Mouse (Mus musculus) gastrocnemius, postnatal 14 days (tissue): ENCODE data around the gene Naa40. TPM values are rescaled to one million over a fixed set of nuclear protein-coding genes. Genes with fewer than 3 reads are reported as not detected.
A peak's percentile ranks its signal among the peaks of the same experiment; 100 is the strongest.

Experiments used
- DNase-seq: peaks from one replicate; pipeline ENCODE4 v3.0.0; 2021; ENCODE audit warnings: mixed read lengths
- intact Hi-C: fragments of 180-260 bp; cut with DNase I; formaldehyde crosslinking; loops from one replicate; pipeline ENCODE4 v1.15.1; 2025; ENCODE audit warnings: low total_unique reads
- total RNA-seq, 2 experiments: library from RNA; stranded (reverse); gene quantifications; 2 replicates each; pipeline ENCODE4 v1.2.3; 2021

Gene Naa40
- total RNA-seq, 2 experiments from 2014 or later: 9.1 to 11.7 TPM

DNA sequence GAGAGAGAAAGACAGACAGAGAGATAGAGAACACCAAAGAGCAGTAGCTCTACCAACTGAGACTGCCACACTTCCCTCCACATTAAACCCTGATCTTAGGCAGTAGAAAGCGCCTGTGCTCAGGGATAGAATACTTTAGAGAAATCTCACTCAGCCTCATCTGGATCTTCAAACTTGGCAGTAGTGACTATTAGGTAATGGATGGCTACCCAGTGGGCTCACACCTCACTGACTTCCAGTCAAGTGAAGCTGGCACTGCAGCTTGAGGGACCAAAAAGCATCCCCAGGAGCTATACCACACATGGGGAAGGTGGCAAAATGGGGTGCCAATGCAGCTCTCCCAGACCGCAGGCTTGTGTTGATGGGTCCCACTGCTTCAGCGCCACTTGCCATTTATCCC is 16.7 kb downstream of the Naa40 start:
- intact Hi-C loops: no loop called here
- no peak for DNase-seq

DNA sequence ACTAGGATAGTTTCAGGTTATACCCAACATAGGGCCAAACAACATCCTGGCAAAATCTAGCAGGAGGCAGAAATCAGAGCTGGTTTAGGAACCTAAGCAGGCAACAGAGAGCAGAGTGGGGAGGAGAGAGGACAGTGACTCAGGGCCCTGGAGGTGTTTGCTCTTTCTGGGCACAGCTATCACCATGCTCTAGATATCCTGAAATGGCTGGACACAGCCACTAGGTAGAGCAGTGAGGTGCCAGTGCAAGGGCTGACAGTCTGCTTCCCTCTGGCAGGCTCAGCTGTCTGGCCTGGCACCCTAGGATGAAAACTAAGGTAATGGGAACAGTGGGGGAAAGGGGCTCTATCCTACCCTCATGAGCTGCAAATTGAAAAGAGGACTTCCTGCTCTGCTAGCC is 17.5 kb downstream of the Naa40 start:
- no peak for DNase-seq
- intact Hi-C loops: no loop called here

DNA sequence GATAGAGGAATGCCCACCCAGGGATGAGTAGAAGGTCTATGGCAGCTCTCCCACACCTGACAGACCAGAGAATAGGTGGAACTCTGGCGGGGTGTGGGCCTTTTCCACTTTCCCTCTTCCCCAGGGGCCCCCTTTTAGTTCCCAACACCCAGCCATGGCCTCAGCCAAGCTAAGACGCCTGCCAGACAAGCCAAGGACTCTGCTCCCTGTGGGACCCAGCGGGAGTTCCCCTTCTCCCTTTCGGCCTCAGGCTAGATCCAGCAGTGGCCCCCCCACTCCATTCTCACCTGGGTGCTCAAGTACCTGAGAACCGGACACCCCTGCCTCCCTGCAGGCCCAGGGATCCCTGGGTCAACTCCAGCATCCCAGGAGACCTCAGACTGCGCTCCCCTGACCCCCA is 18.8 kb downstream of the Naa40 start:
- intact Hi-C loops: no loop called here
- no peak for DNase-seq

DNA sequence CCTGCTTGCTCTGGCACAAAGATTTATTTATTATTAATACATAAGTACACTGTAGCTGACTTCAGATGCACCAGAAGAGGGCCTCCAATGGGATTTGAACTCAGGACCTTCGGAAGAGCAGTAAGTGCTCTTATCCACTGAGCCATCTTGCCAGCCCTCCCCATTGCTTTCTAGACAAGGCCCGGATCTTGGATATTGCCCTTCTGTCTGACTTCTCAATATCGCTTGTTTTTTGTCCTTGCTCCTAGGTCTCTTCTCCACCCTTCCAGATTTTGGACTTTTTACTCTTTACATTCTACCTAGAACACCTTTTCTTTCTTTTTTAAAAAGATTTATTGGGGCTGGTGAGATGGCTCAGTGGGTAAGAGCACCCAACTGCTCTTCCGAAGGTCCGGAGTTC is 22.2 kb downstream of the Naa40 start:
- no peak for DNase-seq
- intact Hi-C loops: no loop called here

DNA sequence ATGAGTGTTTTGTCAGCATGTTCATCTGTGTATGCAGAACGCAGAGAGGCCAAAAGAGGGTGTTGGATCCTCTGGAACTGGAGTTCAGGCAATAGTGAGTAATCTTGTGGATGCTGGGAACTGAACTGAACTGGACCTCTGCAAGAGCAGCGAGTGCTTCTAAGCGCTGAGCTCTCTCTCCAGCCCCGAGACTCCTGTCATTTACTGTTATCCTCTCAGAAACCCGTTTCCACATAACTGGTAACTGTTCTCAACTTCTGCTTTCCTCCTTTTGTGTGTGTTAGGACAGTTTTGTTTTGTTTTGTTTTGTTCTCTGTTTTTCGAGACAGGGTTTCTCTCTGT is 23.1 kb downstream of the Naa40 start:
- DNase-seq: no peak
- intact Hi-C loops: no loop called here

DNA sequence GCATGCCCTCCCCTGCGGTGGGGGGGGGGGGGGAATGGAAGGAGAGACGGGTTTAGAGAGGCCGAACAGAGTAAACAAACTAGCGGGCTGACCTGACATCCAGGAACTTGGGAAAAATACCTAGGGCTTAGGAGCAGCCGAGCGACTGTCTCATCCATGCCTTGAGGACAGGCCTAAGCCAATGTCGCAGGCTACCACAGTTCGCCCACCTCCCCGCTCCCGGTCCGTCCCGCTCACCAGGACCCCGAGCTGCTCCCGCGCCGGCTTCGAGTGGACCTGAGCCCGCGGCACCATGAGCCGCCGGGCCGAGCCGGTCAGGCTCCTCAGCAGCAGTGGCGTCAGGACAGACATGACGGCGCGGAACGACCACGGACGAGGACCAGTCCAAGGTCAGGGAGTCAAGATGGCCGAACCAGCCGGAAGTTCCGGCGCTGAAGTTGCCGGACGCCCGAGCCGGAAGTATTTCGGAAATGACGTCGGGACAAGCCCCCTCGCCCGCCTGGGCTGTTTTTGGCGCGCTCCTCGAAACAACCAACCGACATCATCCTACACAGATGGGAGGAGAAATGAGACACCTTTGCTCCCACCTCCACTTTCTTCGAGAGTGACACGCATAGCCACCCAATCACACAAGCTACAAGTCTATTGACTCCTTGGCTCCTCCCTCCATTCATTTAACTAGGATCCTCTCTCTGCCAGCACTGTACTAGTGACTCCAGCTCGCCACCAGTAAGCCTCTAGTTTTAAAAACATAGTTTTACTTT is 23.6 kb downstream of the Naa40 start, which contains the start of gene Cox8a:
Cox8a (minus strand) TSS at position 455 of the 764 bp plus-strand sequence.
- intact Hi-C loops: no loop called here
- DNase-seq: peak; percentile 96

DNA sequence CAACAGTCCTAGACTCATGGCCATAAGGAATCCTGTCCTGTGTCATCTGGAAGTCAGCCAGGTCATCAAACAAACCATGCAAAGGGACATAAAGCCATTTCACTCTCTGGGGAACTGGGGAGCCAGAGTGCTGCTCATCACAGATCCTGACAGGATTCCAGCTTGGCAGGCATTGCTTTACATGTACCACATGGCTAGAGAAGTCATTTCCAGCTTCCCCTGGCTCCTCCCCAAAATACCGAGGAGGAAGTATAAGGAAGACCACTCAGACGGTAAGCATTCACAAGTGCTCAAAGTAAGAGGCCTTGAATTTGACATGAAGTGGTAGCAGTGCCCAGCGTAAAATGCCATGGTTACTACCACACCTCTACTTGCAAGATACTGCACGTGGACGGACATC is 26.5 kb downstream of the Naa40 start:
- DNase-seq: no peak
- intact Hi-C loops: no loop called here

DNA sequence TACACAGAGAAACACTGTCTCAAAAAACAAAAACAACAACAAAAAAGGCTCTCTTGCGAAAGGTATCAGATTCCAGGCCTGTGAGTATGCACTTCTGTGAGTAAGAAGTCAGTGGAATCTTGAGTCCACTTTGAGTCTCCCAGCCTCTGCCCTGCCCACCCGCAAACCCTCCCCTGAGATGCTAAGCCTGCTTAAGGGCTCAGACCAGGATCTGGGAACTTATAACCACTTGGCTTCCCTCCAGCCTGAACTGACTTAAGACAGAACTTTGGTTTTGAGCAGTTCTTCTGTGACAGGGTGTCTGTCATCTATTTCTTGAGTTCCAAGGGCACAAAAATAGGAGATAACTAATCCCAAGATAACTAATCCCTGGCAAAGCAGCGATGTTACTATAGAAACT is 28.0 kb downstream of the Naa40 start:
- intact Hi-C loops: no loop called here
- no peak for DNase-seq

DNA sequence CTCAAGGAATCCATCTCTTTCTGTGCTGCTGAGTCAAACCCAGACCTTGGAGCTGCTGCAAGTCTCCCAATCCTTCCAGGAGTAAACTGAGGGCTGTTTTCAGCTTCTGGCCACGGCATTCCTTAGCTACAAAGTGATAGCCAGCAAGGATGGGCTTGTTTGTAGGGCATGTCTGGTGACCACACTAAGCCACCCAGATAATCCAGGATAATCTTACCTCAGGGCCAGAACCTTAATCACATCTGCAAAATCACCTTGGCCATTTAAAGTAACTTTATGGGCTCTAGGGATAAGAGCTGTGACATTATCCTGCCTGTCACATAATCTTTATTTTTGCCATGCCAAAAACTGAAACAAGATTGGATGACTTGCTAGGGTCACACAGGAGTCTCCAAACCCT is 28.8 kb downstream of the Naa40 start:
- no peak for DNase-seq
- intact Hi-C loops: no loop called here

DNA sequence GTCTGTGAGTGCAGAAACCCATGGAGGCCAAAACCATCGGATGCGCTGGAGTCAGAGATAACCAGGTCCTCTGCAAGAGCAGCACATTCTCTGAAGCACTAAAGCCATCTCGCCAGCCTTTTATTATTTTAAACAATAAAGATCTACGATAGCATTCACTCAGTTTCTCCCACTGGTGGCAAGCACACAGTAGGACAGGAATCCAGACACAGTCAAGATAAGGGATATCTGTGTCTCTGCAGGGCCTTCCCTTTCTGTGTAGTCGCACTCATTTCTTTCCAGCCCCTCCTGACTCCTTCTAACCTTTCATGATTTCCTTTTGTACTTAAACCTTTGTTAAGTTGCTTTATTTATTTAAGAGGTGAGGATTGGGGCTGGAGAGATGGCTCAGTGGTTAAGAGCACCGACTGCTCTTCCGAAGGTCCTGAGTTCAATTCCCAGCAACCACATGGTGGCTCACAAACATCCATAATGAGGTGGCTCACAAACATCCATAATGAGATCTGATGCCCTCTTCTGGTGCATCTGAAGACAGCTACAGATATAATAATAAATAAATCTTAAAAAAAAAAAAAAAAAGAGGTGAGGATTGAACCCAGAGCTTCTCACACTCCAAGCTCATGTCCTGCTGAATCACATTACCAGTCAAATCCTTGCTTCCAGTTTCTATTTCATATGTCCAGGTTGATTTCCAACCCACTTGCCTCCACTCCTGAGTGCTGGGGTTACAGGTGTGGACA is 30.9 kb downstream of the Naa40 start:
- DNase-seq: no peak
- intact Hi-C loops: no loop called here

DNA sequence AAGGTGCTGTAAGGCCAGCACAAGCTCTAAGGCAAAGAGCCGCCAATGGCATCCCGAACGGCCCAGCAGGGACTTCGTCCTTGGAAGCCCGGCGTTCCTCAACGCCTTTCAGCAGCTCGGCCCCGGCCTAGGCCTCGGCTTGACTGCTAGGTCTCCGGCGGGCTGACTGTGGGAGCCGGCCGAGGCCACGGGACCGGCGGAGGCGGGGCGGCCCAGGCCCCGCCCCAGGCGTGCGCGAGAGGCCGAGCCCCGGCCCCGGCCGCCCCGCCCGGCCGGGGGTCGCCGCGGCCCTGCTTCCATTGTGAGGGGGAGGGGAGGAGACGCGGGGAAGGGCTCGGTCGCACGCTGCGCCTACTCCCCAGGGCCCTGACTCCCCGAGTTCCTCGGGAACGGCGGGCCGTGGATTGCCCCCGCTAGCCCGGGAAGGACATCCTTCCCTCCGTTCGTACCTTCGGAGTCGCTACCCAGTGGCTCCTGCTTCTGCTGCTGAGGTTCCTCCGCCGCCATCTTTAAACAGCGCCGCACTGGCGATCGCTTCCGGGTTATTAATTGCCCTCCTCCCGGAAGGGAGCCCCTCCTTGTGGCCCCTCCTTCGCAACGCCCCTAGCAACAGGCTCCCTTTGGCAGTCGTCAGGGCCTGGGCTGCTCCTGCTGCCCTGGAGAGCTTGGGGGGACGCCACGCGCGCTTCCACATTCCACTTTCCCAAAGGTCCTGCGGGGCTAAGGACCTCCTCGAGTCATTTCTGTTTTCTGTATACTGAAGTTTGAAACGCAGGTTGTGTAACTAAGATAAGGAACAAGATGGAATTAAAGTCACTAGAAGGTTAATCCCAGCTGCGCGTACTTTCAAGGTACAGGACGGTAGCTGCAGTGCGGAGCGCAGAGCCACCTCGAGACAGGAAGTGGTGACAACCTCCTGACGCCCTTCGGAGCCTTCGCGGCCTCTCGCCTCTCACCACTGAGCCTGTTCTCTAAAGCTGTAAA is 34.9 kb downstream of the Naa40 start, which contains the start of gene Otub1:
Otub1 (minus strand) TSS at position 564 of the 984 bp plus-strand sequence.
- DNase-seq: peak; percentile 94

DNA sequence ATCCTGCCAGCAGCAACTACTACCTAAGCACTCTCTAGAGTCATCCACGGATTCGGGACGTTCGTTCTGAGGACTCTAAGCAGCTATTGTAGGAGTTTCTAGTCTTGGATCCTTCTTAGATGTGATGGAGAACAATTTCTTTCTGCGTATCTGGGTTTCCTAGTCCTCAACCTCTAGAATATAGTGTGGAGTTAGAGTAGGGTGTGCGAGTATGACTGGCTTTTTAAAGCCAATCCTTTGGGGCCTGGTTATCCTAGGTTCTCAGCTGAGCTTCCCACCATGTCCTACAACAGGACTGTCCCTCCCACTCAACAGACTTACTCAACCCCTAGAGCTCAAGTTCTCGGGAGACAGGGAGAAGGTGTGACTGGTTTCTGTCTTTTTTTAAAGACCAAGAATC is 35.7 kb downstream of the Naa40 start:
- no peak for DNase-seq
- intact Hi-C loops: no loop called here

More for the DNA sequence above, 34.9 kb downstream of the Naa40 start, which contains the start of gene Otub1:
- intact Hi-C loops: no loop called here

DNA sequence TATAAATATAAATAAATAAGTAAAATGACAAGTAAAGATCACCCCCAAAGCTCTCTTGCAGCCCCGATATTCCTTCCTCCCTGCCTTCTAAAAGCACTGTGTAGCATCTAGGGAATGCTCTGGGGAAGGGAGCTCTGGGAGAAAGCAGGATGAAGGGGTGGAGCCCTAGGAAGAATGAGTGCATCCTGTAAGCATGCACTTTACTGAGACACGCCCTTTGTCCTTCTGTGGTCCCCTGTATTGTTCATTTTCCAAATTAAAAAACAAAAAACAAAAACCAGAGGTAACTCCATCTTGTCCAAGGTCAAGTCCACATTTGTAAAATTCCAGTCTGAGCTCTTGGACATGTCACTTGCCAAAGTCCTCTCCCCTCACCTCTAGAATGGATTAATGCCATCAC is 36.1 kb downstream of the Naa40 start:
- intact Hi-C loops: no loop called here
- no peak for DNase-seq

DNA sequence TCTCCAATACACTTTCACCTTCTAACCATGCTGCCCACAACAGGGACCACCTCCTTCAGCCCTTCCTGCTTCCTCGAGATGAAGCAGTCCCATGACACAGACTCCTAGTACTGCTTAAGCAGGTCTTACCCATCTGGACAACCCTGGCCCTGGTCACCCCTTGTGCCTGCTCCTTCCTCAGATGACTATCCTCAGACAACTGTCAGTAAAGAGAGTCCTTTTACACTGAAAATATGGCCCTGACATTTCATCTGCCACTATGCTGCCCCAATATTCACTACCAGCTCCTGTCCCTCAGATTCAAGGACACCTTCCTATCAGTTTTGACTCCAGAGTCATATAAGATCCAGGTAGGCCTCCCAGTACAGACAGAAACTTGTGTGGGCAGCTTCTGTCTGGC is 40.6 kb downstream of the Naa40 start:
- intact Hi-C loops: no loop called here
- no peak for DNase-seq

DNA sequence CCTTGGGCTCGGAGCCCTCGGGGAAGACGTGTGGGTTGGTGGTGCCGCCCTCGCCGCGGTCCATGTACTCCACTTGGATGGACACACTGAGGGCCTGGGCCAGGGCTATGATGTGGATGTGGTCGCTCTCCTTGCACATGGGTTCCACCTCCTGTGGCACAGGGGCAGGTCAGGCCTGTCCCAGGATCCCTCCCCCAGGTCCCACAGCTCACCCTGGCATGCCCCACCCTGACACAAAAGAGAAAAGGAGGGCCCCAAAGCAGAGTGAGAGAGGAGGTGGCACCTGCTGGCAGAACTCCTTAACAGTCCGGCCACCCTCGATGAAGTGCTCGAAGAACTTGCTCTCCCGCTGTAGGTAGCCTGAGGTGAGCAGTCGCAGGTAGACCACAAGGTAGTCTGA is 41.9 kb downstream of the Naa40 start:
- no peak for DNase-seq
- intact Hi-C loops: no loop called here

DNA sequence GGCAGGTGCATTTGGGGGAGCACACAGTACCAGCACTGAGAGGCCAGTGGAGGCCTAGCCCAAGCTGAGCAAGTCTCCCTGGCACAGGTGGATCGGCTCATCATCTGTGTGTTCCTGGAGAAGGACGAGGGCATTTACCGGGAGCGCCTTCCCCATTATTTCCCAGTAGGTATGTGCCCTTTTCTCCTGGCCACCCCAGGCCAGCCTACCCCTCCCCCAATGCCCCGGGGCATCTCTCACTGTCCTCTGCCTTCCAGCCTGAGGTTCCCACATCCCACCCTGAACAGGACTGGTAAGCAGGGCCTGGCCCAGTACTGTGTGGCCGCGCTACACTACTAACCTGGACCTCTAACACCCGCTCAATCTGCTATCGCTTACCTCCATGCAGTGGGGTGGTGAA is 43.5 kb downstream of the Naa40 start:
- DNase-seq: peak; percentile 10
- intact Hi-C loops: loop anchor here (2.0 kb wide), 1 partner anchor 131 kb away; no protein-coding TSS in a partner anchor

DNA sequence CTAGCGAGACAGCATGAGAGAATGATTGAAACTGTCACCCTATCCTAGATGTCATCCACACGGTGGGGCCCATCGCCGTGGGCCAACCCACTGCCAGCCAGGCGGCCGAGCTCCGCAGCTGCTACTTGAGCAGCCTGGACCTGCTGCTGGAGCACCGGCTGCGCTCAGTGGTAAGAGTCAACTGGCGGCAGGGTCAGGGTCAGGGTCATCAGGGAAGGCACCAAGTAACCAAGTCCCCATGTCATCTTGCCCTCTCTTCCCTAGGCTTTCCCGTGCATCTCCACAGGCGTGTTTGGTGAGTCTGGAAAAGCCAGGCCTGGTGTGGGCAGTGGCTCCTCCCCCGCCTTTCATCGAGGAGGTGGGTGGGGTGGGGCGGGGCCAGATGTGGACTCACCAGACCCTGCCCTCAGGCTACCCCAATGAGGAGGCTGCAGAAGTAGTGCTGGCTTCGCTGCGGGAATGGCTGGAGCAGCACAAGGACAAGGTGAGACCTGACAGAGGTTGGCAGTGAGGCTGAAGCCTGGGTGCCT is 44.2 kb downstream of the Naa40 start:
- DNase-seq: no peak
- intact Hi-C loops: loop anchor here (2.0 kb wide), 1 partner anchor 130 kb away; no protein-coding TSS in a partner anchor

DNA sequence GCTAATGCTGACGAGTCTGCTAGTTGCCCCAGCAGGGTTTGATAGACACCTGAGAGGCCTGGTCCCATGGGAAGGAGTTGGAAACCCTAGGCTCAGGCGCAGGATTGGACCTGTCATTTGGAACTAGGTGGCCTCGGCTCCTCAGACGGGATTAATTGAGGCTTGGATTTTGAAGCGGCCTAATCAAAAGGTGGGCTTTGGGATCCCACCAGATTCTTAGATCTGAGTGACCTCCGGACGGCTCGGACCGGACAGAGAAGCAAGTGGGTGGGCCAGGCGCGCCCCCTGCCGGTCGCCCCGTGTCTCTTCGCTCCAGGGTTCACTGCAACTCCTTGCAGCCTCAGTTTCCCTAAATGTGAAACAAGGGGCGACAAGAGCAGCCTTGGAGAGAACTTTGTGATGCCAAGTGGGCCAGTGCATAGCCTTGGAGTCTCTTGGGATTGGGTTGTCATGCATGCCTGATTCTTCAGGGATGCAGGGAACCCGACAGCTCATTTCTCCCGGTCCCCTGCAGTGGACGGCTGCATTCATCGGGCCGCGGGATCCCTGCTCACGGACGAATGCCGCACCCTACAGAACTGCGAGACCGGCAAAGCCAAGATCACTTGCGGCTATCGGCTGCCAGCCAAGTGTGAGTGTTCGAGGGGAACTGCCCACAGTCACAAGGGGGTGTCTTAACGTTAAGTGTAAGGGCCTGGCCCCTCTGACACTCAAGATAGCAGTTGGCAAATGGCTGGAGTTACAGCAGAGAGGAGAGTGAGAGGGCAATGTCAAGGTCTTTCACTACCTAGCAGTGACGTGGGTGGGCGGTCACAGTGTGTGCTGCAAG is 44.9 kb downstream of the Naa40 start:
- peak; percentile 69 for DNase-seq
- intact Hi-C loops: loop anchor here (2.0 kb wide), 1 partner anchor 129 kb away; no protein-coding TSS in a partner anchor

DNA sequence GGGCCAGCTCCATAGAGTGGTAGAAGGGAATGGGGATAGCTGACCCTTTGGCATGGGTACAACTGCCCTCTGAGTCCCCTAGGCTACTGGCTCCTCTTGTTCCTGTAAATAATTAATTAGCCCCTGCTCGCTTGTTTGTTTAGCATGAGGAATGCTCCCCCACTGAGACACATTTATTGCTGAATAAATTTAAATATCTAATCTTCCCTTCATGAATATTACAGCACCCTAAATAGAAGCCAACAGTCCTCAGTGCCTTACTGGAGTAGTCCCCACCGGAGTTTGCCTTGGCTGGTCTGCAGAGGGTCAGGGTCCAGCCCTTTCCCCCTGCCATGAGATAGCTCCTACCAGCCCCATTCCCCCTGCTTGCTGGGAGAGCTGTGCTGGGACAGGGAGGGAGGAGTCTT is 48.4 kb downstream of the Naa40 start:
- intact Hi-C loops: no loop called here

More for the DNA sequence above, 48.4 kb downstream of the Naa40 start:
- no peak for DNase-seq
